Mouse (Mus musculus) ES-E14 (cell line): ENCODE measurements at regions not wholly inside any gene's neighbourhood (a gene's known extent, or its start where the extent isn't known, plus 50 kb on each side); places are given as distances from the start of the nearest gene placed in this dataset.

Source experiments
- CHD2 ChIP-seq: IDR thresholded peaks from 2 replicates; pipeline ENCODE4 v1.6.1; 2014; ENCODE audit warnings: mild to moderate bottlenecking, low read depth, low read length, inconsistent platforms
- MAFK ChIP-seq: IDR thresholded peaks from 2 replicates; pipeline ENCODE4 v1.6.1; 2014; ENCODE audit warnings: mild to moderate bottlenecking, low read depth, low read length, inconsistent platforms; ENCODE audit not compliant: insufficient read depth
- ZC3H11A ChIP-seq: IDR thresholded peaks from 2 replicates; pipeline ENCODE4 v1.6.1; 2012; ENCODE audit warnings: low read depth, mild to moderate bottlenecking, inconsistent platforms, low read length, borderline replicate concordance
- ZNF384 ChIP-seq: IDR thresholded peaks from 2 replicates; pipeline ENCODE4 v1.6.1; 2012; ENCODE audit warnings: low read depth, low read length, inconsistent platforms

DNA sequence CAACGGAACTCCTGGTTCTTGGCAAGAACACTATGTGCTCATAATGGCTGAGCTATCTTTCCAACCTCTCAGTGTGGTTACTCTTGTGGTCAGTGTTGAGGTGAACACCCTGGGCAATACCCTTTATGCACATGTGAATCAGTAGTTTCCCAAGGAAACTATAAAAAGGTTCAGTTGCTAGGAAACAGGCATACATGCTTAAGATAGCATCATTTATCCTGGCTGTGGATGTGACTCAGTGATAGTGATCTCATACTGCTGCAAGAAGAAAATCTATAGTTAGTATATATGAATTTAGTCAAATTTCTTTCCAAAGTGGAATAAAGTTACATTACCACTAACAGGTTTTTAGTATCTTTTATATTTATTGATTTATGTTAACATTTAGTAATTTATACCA, 151.8 kb downstream of the Zic3 start:
- TF ChIP-seq CHD2 (no peak), ZNF384 (no peak), MAFK (no peak), ZC3H11A (no peak)
